Mouse (Mus musculus): ENCODE results near the gene Chchd4.

GRCm38 (mm10) chr6:91506036-91506435, 32.7 kb upstream of the Chchd4 start:
- TF ChIP-seq CTCF (IDR thresholded peaks at IDR 0.05; ENCODE audit: extremely low read depth, insufficient read depth, low read length), result no peak
- no peak for TF ChIP-seq POLR2A (IDR thresholded peaks at IDR 0.05; ENCODE audit: extremely low read depth, insufficient read depth, low read length)
